Mouse (Mus musculus) urinary bladder, postnatal 25 days (tissue): ENCODE measurements around the gene Ank3.

Experiments
- DNase-seq: peaks from one replicate; pipeline ENCODE4 v3.0.0; 2022; ENCODE audit warnings: low spot score

Ank3 gene

GRCm38 (mm10) chr10:69536372-69537075 is 138.0 kb downstream of the Ank3 start:
- no peak for DNase-seq

GRCm38 (mm10) chr10:69538236-69538635 is 139.7 kb downstream of the Ank3 start:
- DNase-seq = no peak

GRCm38 (mm10) chr10:69542439-69542838 is 143.9 kb downstream of the Ank3 start:
- DNase-seq = no peak

- DNase-seq = no peak
These were observed 145.5 kb downstream of the Ank3 start for GRCm38 (mm10) chr10:69543876-69544620.

GRCm38 (mm10) chr10:69544653-69545052 is 146.1 kb downstream of the Ank3 start:
- no peak for DNase-seq

GRCm38 (mm10) chr10:69545936-69546335 is 147.4 kb downstream of the Ank3 start:
- no peak for DNase-seq

GRCm38 (mm10) chr10:69546643-69547042 is 148.1 kb downstream of the Ank3 start:
- DNase-seq = no peak

- no peak for DNase-seq
These were observed 150.2 kb downstream of the Ank3 start for GRCm38 (mm10) chr10:69548771-69549170.

- DNase-seq = no peak
These were observed 150.6 kb downstream of the Ank3 start for GRCm38 (mm10) chr10:69549221-69549620.

- DNase-seq = no peak
These were observed 152.3 kb downstream of the Ank3 start for GRCm38 (mm10) chr10:69550824-69551223.

- DNase-seq = no peak
These were observed 154.5 kb downstream of the Ank3 start for GRCm38 (mm10) chr10:69553091-69553490.

GRCm38 (mm10) chr10:69555592-69555991 is 157.0 kb downstream of the Ank3 start:
- no peak for DNase-seq

- DNase-seq = peak; percentile 52
These were observed 157.7 kb downstream of the Ank3 start for GRCm38 (mm10) chr10:69556278-69556677.

GRCm38 (mm10) chr10:69560237-69560636 is 161.7 kb downstream of the Ank3 start:
- no peak for DNase-seq

- no peak for DNase-seq
These were observed 164.4 kb downstream of the Ank3 start for GRCm38 (mm10) chr10:69562931-69563330.

GRCm38 (mm10) chr10:69565052-69565451 is 166.5 kb downstream of the Ank3 start:
- no peak for DNase-seq

- no peak for DNase-seq
These were observed 170.4 kb downstream of the Ank3 start for GRCm38 (mm10) chr10:69568976-69569375.

GRCm38 (mm10) chr10:69569740-69570139 is 171.2 kb downstream of the Ank3 start:
- DNase-seq = no peak

GRCm38 (mm10) chr10:69570466-69571288 is 172.1 kb downstream of the Ank3 start:
- peak; percentile 26 for DNase-seq

GRCm38 (mm10) chr10:69571422-69571821 is 172.8 kb downstream of the Ank3 start:
- DNase-seq = no peak

- no peak for DNase-seq
These were observed 173.4 kb downstream of the Ank3 start for GRCm38 (mm10) chr10:69571972-69572371.

- no peak for DNase-seq
These were observed 174.5 kb downstream of the Ank3 start for GRCm38 (mm10) chr10:69573054-69573453.

GRCm38 (mm10) chr10:69573746-69574145 is 175.2 kb downstream of the Ank3 start:
- no peak for DNase-seq
